Mouse (Mus musculus) liver, embryonic 14.5 days (tissue): ENCODE measurements around the gene Csf3. TPM values are rescaled to one million over a fixed set of nuclear protein-coding genes. Genes with fewer than 3 reads are reported as not detected.

Experiments used
- ATAC-seq: fragments of 200-750 bp; cut with Nextera tagmentation; 2 replicates; pipeline ENCODE4 v1.8.0; 2017; ENCODE audit warnings: moderate number of reproducible peaks, mild to moderate bottlenecking, moderate library complexity; ENCODE audit not compliant: insufficient read depth
- DNase-seq, 3 experiments: peaks; one replicate each; pipeline ENCODE4 v3.0.0-alpha.2; 2012 to 2013; ENCODE audit warnings: low read depth in 3 of 3, low spot score in 3 of 3
- H3K27ac ChIP-seq: fragments of 300-500 bp; sonication (generic); 2 replicates; pipeline ENCODE4 v1.5.1; 2014; ENCODE audit warnings: moderate library complexity, mild to moderate bottlenecking, control low read depth, inconsistent platforms
- H3K27me3 ChIP-seq: fragments of 300-500 bp; sonication (generic); 2 replicates; pipeline ENCODE4 v1.6.1; 2014; ENCODE audit warnings: mild to moderate bottlenecking, low read length, moderate library complexity; ENCODE audit not compliant: control insufficient read depth, insufficient read depth
- H3K36me3 ChIP-seq: fragments of 300-500 bp; sonication (generic); replicated peaks from 2 replicates; pipeline ENCODE4 v1.6.1; 2014; ENCODE audit warnings: low read depth; ENCODE audit not compliant: control insufficient read depth, insufficient read depth
- H3K4me1 ChIP-seq, 2 experiments: fragments of 200-500 bp in 1 of 2; fragments of 300-500 bp in 1 of 2; sonication (generic) in 1 of 2; replicated peaks; 2 replicates each; pipeline ENCODE4 v1.6.1; 2012 to 2014; ENCODE audit warnings: antibody characterized with exemption in 1 of 2, inconsistent platforms in 1 of 2, low read length in 1 of 2; ENCODE audit not compliant: control insufficient read depth in 2 of 2, insufficient read depth in 2 of 2
- H3K4me2 ChIP-seq: fragments of 300-500 bp; sonication (generic); 2 replicates; pipeline ENCODE4 v1.6.1; 2014; ENCODE audit warnings: low read depth, mild to moderate bottlenecking, control low read depth, moderate library complexity
- H3K4me3 ChIP-seq, 2 experiments: fragments of 200-500 bp in 1 of 2; fragments of 300-500 bp in 1 of 2; sonication (generic) in 1 of 2; 2 replicates each; pipeline ENCODE4 v1.5.1; 2012 to 2014; ENCODE audit warnings: low read depth in 2 of 2, low read length in 2 of 2, mild to moderate bottlenecking in 2 of 2, control low read depth in 1 of 2, inconsistent platforms in 1 of 2, moderate library complexity in 1 of 2; ENCODE audit not compliant: insufficient read depth in 1 of 2
- H3K9ac ChIP-seq: fragments of 300-500 bp; sonication (generic); replicated peaks from 2 replicates; pipeline ENCODE4 v1.6.1; 2014; ENCODE audit warnings: mild to moderate bottlenecking, control low read depth, moderate library complexity
- H3K9me3 ChIP-seq: fragments of 300-500 bp; sonication (generic); 2 replicates; pipeline ENCODE4 v1.6.1; 2016; ENCODE audit warnings: low read length, mixed read lengths; ENCODE audit not compliant: control insufficient read depth
- CTCF ChIP-seq: IDR thresholded peaks from 2 replicates; pipeline ENCODE4 v1.5.1; 2016; ENCODE audit warnings: antibody characterized with exemption, low read depth, control low read depth
- EP300 ChIP-seq: IDR thresholded peaks from 2 replicates; pipeline ENCODE4 v1.6.1; 2016; ENCODE audit warnings: antibody characterized with exemption, low read depth
- WGBS: fragments of 180-500 bp; shearing (Covaris S2); extraction: QIAGEN DNeasy Blood & Tissue Kit; methylation state at CpG from one replicate; pipeline ENCODE4 v1.1.7; 2014; ENCODE audit not compliant: insufficient replicate concordance; 5-methylcytosine and 5-hydroxymethylcytosine counted together
- polyA plus RNA-seq, 2 experiments: library from polyadenylated mRNA; depleted of rRNA in 1 of 2; stranded (reverse) in 1 of 2; unstranded in 1 of 2; fragments of >200 nt; fragmentation: Nextera tagmentation in 1 of 2; extraction: Ambion mirVana in 1 of 2; gene quantifications; 2 replicates each; pipeline versions ENCODE4 v1.2.1 to v1.2.3; 2012 to 2014

Csf3 gene
- polyA plus RNA-seq, 2 experiments: not detected

- H3K36me3 ChIP-seq: peaks cover 49% of the 10 kb centered on the region
- DNase-seq (no peak), ATAC-seq (no peak)
These were observed 6.8 kb upstream of the Csf3 start for GRCm38 (mm10) chr11:98694301-98694700.

GRCm38 (mm10) chr11:98695408-98695807 lies 5.7 kb upstream of the Csf3 start:
- ATAC-seq: no peak
- no peaks in the 10 kb centered on the region for H3K9me3 ChIP-seq
- WGBS: 85% methylated on average over 14 of the region's 14 CpGs
- no peak overlapping the region for H3K27ac ChIP-seq
- no peak overlapping the region for H3K9ac ChIP-seq
- H3K27me3 ChIP-seq: no peaks in the 10 kb centered on the region
- DNase-seq: no peak
- TF ChIP-seq EP300: no peak
- TF ChIP-seq CTCF: no peak
- no peak overlapping the region for H3K4me2 ChIP-seq
- H3K4me1 ChIP-seq: no peaks in the 10 kb centered on the region
- H3K36me3 ChIP-seq: peaks cover 38% of the 10 kb centered on the region
- H3K4me3 ChIP-seq: no peak overlapping the region

More at GRCm38 (mm10) chr11:98694301-98694700, 6.8 kb upstream of the Csf3 start:
- WGBS: 78% methylated on average over 9 of the region's 9 CpGs
- Histone ChIP-seq H3K9ac (no peak overlapping the region), H3K9me3 (no peaks in the 10 kb centered on the region), H3K27me3 (no peaks in the 10 kb centered on the region), H3K4me3 (no peak overlapping the region), H3K27ac (no peak overlapping the region), H3K4me1 (no peaks in the 10 kb centered on the region), H3K4me2 (no peak overlapping the region)
- TF ChIP-seq EP300 (no peak), CTCF (no peak)

GRCm38 (mm10) chr11:98696454-98697216 lies 4.4 kb upstream of the Csf3 start:
- Histone ChIP-seq H3K27ac (no peak overlapping the region), H3K27me3 (no peaks in the 10 kb centered on the region), H3K36me3 (peaks cover 27% of the 10 kb centered on the region), H3K9me3 (no peaks in the 10 kb centered on the region), H3K4me3 (no peak overlapping the region), H3K4me1 (no peaks in the 10 kb centered on the region), H3K4me2 (no peak overlapping the region), H3K9ac (no peak overlapping the region)
- no peak for DNase-seq
- TF ChIP-seq CTCF (no peak), EP300 (no peak)
- ATAC-seq: no peak
- 78% methylated on average over 14 of the region's 14 CpGs for WGBS

GRCm38 (mm10) chr11:98697225-98697624 lies 3.8 kb upstream of the Csf3 start:
- Histone ChIP-seq H3K27ac (no peak overlapping the region), H3K27me3 (no peaks in the 10 kb centered on the region), H3K4me1 (no peaks in the 10 kb centered on the region), H3K36me3 (peaks cover 23% of the 10 kb centered on the region), H3K9ac (no peak overlapping the region), H3K4me2 (no peak overlapping the region), H3K9me3 (no peaks in the 10 kb centered on the region), H3K4me3 (no peak overlapping the region)
- ATAC-seq (no peak), DNase-seq (no peak)
- no peak for TF ChIP-seq CTCF
- no peak for TF ChIP-seq EP300
- 80% methylated on average over 12 of the region's 12 CpGs for WGBS

- H3K36me3 ChIP-seq: peaks cover 16% of the 10 kb centered on the region
- H3K9me3 ChIP-seq: no peaks in the 10 kb centered on the region
- WGBS: 74% methylated on average over 16 of the region's 16 CpGs
- no peak overlapping the region for H3K27ac ChIP-seq
- no peak overlapping the region for H3K4me3 ChIP-seq
- H3K27me3 ChIP-seq: no peaks in the 10 kb centered on the region
- H3K4me1 ChIP-seq: no peaks in the 10 kb centered on the region
- no peak overlapping the region for H3K9ac ChIP-seq
- H3K4me2 ChIP-seq: no peak overlapping the region
- no peak for ATAC-seq
- no peak for DNase-seq
- TF ChIP-seq CTCF (no peak), EP300 (no peak)
These were observed 2.0 kb upstream of the Csf3 start for GRCm38 (mm10) chr11:98698849-98699640.
